Mouse (Mus musculus) adrenal gland, postnatal 4 days (tissue): ENCODE results near the gene Ing5. TPM values are rescaled to one million over a fixed set of nuclear protein-coding genes. Genes with fewer than 3 reads are reported as not detected.
"Not testable (repeated sequence)": the region's sequence is repeated elsewhere in the genome, so short reads cannot be mapped to it uniquely, and the experiment has no call there.

Experiments
- DNase-seq, 2 experiments: peaks; one replicate each; pipeline ENCODE4 v3.0.0; 2021 to 2022; ENCODE audit warnings: low spot score in 2 of 2, mixed read lengths in 2 of 2
- total RNA-seq, 2 experiments: library from RNA; stranded (reverse); gene quantifications; 2 replicates each; pipeline ENCODE4 v1.2.3; 2021

The Ing5 gene
- total RNA-seq, 2 experiments from 2014 or later, result 20.4 to 21.9 TPM

GRCm38 (mm10) chr1:93857991-93858390 lies 54.2 kb downstream of the Ing5 start:
- no peak for DNase-seq

DNA sequence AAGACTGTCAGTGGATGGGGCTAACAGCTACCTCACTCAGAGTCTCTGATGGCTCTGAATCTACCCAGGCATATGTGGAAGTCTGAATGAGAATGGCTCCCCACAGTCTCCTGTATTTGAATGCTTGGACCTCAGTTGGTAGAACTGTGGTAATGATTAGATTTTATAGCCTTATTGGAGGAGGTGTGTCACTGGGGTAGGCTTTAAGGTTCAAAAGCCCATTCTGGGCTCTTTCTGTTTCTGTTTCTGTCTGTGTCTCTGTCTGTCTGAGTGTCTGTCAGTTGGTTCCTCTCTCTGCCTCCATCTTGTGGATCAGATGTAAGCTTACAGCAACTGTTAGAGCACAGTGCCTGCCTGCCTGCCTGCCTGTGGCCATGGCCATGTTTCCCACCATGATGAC lies 55.9 kb downstream of the Ing5 start:
- DNase-seq, result no peak

GRCm38 (mm10) chr1:93861048-93861447 lies 57.3 kb downstream of the Ing5 start, which contains the start of gene Gal3st2:
Gene Gal3st2 (plus strand): TSS chr1:93861306.
- not testable (repeated sequence) for DNase-seq

Other genes starting within 250 kb of the Ing5 start
- 100 to 1,000 TPM; 164 to 171 TPM for gene Stk25, start 145.3 kb upstream of the Ing5 start, total RNA-seq
- 10 to 100 TPM; 22.5 to 25.4 TPM for gene Bok, start 118.3 kb upstream of the Ing5 start, total RNA-seq
- gene Atg4b, start 52.5 kb upstream of the Ing5 start, total RNA-seq, result 10 to 100 TPM; 79.9 to 87.1 TPM
- 10 to 100 TPM; 61.4 to 61.9 TPM for gene Thap4, start 49.1 kb upstream of the Ing5 start, total RNA-seq
- 100 to 1,000 TPM; 112 to 121 TPM for gene Dtymk, start 2.0 kb upstream of the Ing5 start, total RNA-seq
- 10 to 100 TPM; 40.9 to 41.9 TPM for gene D2hgdh, start 20.9 kb downstream of the Ing5 start, total RNA-seq
- gene Gal3st2, start 57.3 kb downstream of the Ing5 start, total RNA-seq, result not detected
- gene Gal3st2b, start 114.3 kb downstream of the Ing5 start, total RNA-seq, result under 1 TPM in 1 of 2 experiments, not detected in 1; 0.45 TPM
- gene Gal3st2c, start 186.5 kb downstream of the Ing5 start, total RNA-seq, result under 1 TPM; 0.08 to 0.11 TPM
- not detected for gene Neu4, start 216.5 kb downstream of the Ing5 start, total RNA-seq
- gene Pdcd1, start 248.6 kb downstream of the Ing5 start, total RNA-seq, result not detected